14 mouse cellular contexts compared by ENCODE assay signal in the genomic region with DNA sequence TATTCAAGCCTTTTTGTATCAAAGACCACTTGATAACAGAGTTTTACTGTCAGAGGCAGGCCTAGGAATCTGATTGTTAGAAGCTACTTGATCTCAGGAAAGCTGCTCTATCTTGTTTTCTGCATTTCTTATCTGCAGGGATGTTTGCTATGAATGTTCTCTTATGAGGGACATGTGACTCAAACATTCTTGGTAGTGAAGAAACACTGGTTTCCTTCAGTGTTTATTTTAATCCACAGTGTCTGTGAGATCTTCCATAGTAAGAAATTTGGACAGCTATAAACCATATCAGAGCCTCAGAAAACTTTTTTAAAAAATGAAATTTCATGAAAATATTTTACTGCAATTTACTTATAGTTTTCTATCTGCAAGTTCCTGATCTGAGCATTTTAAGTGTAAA.
"Had no signal": no experiment of that assay in that cellular context is flagged by ENCODE, and none has a peak within 500 bp of the region (broad histone marks: within the 10 kb centered on the region; RNA-seq: fewer than 3 reads in every experiment).

No protein-coding gene starts in this region.

- ATAC-seq: inflammation-experienced regulatory T-cells, adult 6 months; intestine, embryonic 16.5 days had no signal

- H3K9ac ChIP-seq: liver, embryonic 14.5 days had no signal

- H3K27ac ChIP-seq: left cerebral cortex, adult 2 months; liver, embryonic 14.5 days had no signal

- H3K4me2 ChIP-seq: midbrain, embryonic 11.5 days had no signal

- DNase-seq: kidney, adult 18-20 months; kidney, adult 9 months; kidney, postnatal 10 days; kidney, postnatal 36 days; layer of hippocampus, postnatal 36 days; lung, postnatal 14 days; midbrain, embryonic 14.5 days; thymus, adult 18-20 months; thymus, postnatal 36 days had no signal

- H3K4me3 ChIP-seq: left cerebral cortex, adult 2 months had no signal
